Mouse (Mus musculus) liver, embryonic 15.5 days (tissue): ENCODE data around the gene Capn8. TPM values are rescaled to one million over a fixed set of nuclear protein-coding genes. Genes with fewer than 3 reads are reported as not detected.
"Not testable (repeated sequence)": the region's sequence is repeated elsewhere in the genome, so short reads cannot be mapped to it uniquely, and the experiment has no call there.

Experiments used
- ATAC-seq: fragments of 200-750 bp; cut with Nextera tagmentation; 2 replicates; pipeline ENCODE4 v1.8.0; 2017; ENCODE audit warnings: moderate number of reproducible peaks, mild to moderate bottlenecking, moderate library complexity; ENCODE audit not compliant: insufficient read depth
- H3K27ac ChIP-seq: fragments of 300-500 bp; sonication (generic); replicated peaks from 2 replicates; pipeline ENCODE4 v1.5.1; 2015; ENCODE audit warnings: mild to moderate bottlenecking, inconsistent platforms
- H3K27me3 ChIP-seq: fragments of 300-500 bp; sonication (generic); 2 replicates; pipeline ENCODE4 v1.6.1; 2015; ENCODE audit warnings: mild to moderate bottlenecking, inconsistent platforms
- H3K36me3 ChIP-seq: fragments of 300-500 bp; sonication (generic); replicated peaks from 2 replicates; pipeline ENCODE4 v1.6.1; 2015; ENCODE audit warnings: moderate library complexity, mild to moderate bottlenecking, inconsistent platforms
- H3K4me1 ChIP-seq: fragments of 300-500 bp; sonication (generic); replicated peaks from 2 replicates; pipeline ENCODE4 v1.6.1; 2015; ENCODE audit warnings: inconsistent platforms
- H3K4me2 ChIP-seq: fragments of 300-500 bp; sonication (generic); 2 replicates; pipeline ENCODE4 v1.6.1; 2015; ENCODE audit warnings: moderate library complexity, mild to moderate bottlenecking, inconsistent platforms
- H3K4me3 ChIP-seq: fragments of 300-500 bp; sonication (generic); replicated peaks from 2 replicates; pipeline ENCODE4 v1.5.1; 2015; ENCODE audit warnings: mild to moderate bottlenecking, inconsistent platforms
- H3K9ac ChIP-seq: fragments of 300-500 bp; sonication (generic); 2 replicates; pipeline ENCODE4 v1.6.1; 2015; ENCODE audit warnings: moderate library complexity, mild to moderate bottlenecking, inconsistent platforms
- H3K9me3 ChIP-seq: fragments of 300-500 bp; sonication (generic); replicated peaks from 2 replicates; pipeline ENCODE4 v1.6.1; 2016; ENCODE audit warnings: inconsistent platforms
- WGBS: fragments of 180-500 bp; shearing (Covaris S2); methylation state at CpG from one replicate; pipeline ENCODE4 v1.1.7; 2015; ENCODE audit warnings: mixed read lengths; ENCODE audit not compliant: insufficient replicate concordance; 5-methylcytosine and 5-hydroxymethylcytosine counted together
- polyA plus RNA-seq: library from polyadenylated mRNA; unstranded; fragments of >200 nt; fragmentation: Nextera tagmentation; extraction: Ambion mirVana; gene quantifications from 2 replicates; pipeline ENCODE4 v1.2.1, GENCODE M21; 2015

Gene Capn8
- polyA plus RNA-seq, 1 experiment from 2014 or later: not detected

- Histone ChIP-seq H3K9ac (no peak overlapping the region), H3K4me2 (no peak overlapping the region), H3K27ac (no peak overlapping the region), H3K4me1 (no peaks in the 10 kb centered on the region), H3K9me3 (no peaks in the 10 kb centered on the region), H3K4me3 (no peak overlapping the region), H3K36me3 (no peaks in the 10 kb centered on the region), H3K27me3 (no peaks in the 10 kb centered on the region)
- no peak for ATAC-seq
- WGBS: 69% methylated on average over 8 of the region's 8 CpGs
Observed at GRCm38 (mm10) chr1:182621256-182621655, 56.4 kb downstream of the Capn8 start.

GRCm38 (mm10) chr1:182626197-182626596 is 61.4 kb downstream of the Capn8 start:
- WGBS: 53% methylated on average over 1 of the region's 1 CpGs
- no peak overlapping the region for H3K9ac ChIP-seq
- H3K4me3 ChIP-seq: no peak overlapping the region
- H3K9me3 ChIP-seq: no peaks in the 10 kb centered on the region
- no peak overlapping the region for H3K4me2 ChIP-seq
- H3K27me3 ChIP-seq: no peaks in the 10 kb centered on the region
- no peak for ATAC-seq
- no peak overlapping the region for H3K27ac ChIP-seq
- no peaks in the 10 kb centered on the region for H3K36me3 ChIP-seq
- H3K4me1 ChIP-seq: no peaks in the 10 kb centered on the region

GRCm38 (mm10) chr1:182629228-182629627 is 64.4 kb downstream of the Capn8 start:
- H3K9me3 ChIP-seq: no peaks in the 10 kb centered on the region
- ATAC-seq: no peak
- H3K36me3 ChIP-seq: no peaks in the 10 kb centered on the region
- H3K27me3 ChIP-seq: no peaks in the 10 kb centered on the region
- H3K4me1 ChIP-seq: peaks cover 12% of the 10 kb centered on the region; the same call in 1 of the 2 replicates
- no peak overlapping the region for H3K9ac ChIP-seq
- H3K4me2 ChIP-seq: no peak overlapping the region
- no peak overlapping the region for H3K27ac ChIP-seq
- WGBS: 64% methylated on average over 4 of the region's 4 CpGs
- no peak overlapping the region for H3K4me3 ChIP-seq

GRCm38 (mm10) chr1:182633712-182634294 is 69.0 kb downstream of the Capn8 start:
- ATAC-seq: peak; percentile 76
- 23% methylated on average over 12 of the region's 12 CpGs for WGBS
- 0 out of 2 replicates have a peak overlapping the region, but pooled peaks have one; percentile 15 for H3K4me2 ChIP-seq
- no peaks in the 10 kb centered on the region for H3K36me3 ChIP-seq
- 0 out of 2 replicates have a peak overlapping the region, but pooled peaks have one; percentile 29 for H3K27ac ChIP-seq
- no peaks in the 10 kb centered on the region for H3K27me3 ChIP-seq
- no peak overlapping the region for H3K9ac ChIP-seq
- H3K4me1 ChIP-seq: peaks cover 12% of the 10 kb centered on the region; the same call in 1 of the 2 replicates
- H3K9me3 ChIP-seq: no peaks in the 10 kb centered on the region
- no peak overlapping the region for H3K4me3 ChIP-seq

GRCm38 (mm10) chr1:182639016-182639415 is 74.2 kb downstream of the Capn8 start:
- Histone ChIP-seq H3K4me1 (peaks cover 2% of the 10 kb centered on the region; the same call in 1 of the 2 replicates), H3K4me2 (no peak overlapping the region), H3K27me3 (no peaks in the 10 kb centered on the region), H3K36me3 (no peaks in the 10 kb centered on the region), H3K4me3 (no peak overlapping the region), H3K9ac (no peak overlapping the region), H3K9me3 (no peaks in the 10 kb centered on the region), H3K27ac (no peak overlapping the region)
- ATAC-seq: no peak
- WGBS: 62% methylated on average over 7 of the region's 7 CpGs

- Histone ChIP-seq H3K4me1 (no peaks in the 10 kb centered on the region), H3K36me3 (no peaks in the 10 kb centered on the region), H3K4me2 (no peak overlapping the region), H3K27me3 (no peaks in the 10 kb centered on the region), H3K27ac (no peak overlapping the region), H3K9ac (no peak overlapping the region), H3K9me3 (no peaks in the 10 kb centered on the region), H3K4me3 (no peak overlapping the region)
- no peak for ATAC-seq
- WGBS: 71% methylated on average over 5 of the region's 5 CpGs
Observed at GRCm38 (mm10) chr1:182639456-182639855, 74.6 kb downstream of the Capn8 start.

GRCm38 (mm10) chr1:182640094-182640493 is 75.3 kb downstream of the Capn8 start:
- ATAC-seq: peak; percentile 58
- Histone ChIP-seq H3K36me3 (no peaks in the 10 kb centered on the region), H3K4me1 (no peaks in the 10 kb centered on the region), H3K9me3 (no peaks in the 10 kb centered on the region), H3K4me2 (no peak overlapping the region), H3K27me3 (no peaks in the 10 kb centered on the region), H3K9ac (no peak overlapping the region), H3K4me3 (no peak overlapping the region), H3K27ac (no peak overlapping the region)
- 30% methylated on average over 4 of the region's 4 CpGs for WGBS

GRCm38 (mm10) chr1:182642779-182643178 is 78.0 kb downstream of the Capn8 start:
- Histone ChIP-seq H3K27ac (no peak overlapping the region), H3K36me3 (no peaks in the 10 kb centered on the region), H3K9ac (no peak overlapping the region), H3K4me3 (no peak overlapping the region), H3K4me1 (no peaks in the 10 kb centered on the region), H3K9me3 (no peaks in the 10 kb centered on the region), H3K4me2 (no peak overlapping the region), H3K27me3 (no peaks in the 10 kb centered on the region)
- no peak for ATAC-seq
- WGBS: 65% methylated on average over 2 of the region's 2 CpGs

GRCm38 (mm10) chr1:182644418-182644817 is 79.6 kb downstream of the Capn8 start:
- H3K9ac ChIP-seq, H3K4me1 ChIP-seq, ATAC-seq, H3K27me3 ChIP-seq, H3K4me3 ChIP-seq, H3K36me3 ChIP-seq, H3K9me3 ChIP-seq, H3K27ac ChIP-seq, H3K4me2 ChIP-seq: not testable (repeated sequence)
- whole genome bisulfite sequencing: 72% methylated on average over 8 of the region's 8 CpGs

GRCm38 (mm10) chr1:182645211-182645668 is 80.4 kb downstream of the Capn8 start:
- H3K4me1 ChIP-seq: no peaks in the 10 kb centered on the region
- H3K36me3 ChIP-seq: no peaks in the 10 kb centered on the region
- no peak overlapping the region for H3K27ac ChIP-seq
- H3K9ac ChIP-seq: no peak overlapping the region
- no peaks in the 10 kb centered on the region for H3K27me3 ChIP-seq
- no peaks in the 10 kb centered on the region for H3K9me3 ChIP-seq
- no peak overlapping the region for H3K4me3 ChIP-seq
- 54% methylated on average over 6 of the region's 6 CpGs for WGBS
- H3K4me2 ChIP-seq: no peak overlapping the region
- no peak for ATAC-seq

GRCm38 (mm10) chr1:182646796-182647195 is 82.0 kb downstream of the Capn8 start:
- H3K4me3 ChIP-seq: no peak overlapping the region

GRCm38 (mm10) chr1:182657760-182658159 is 93.0 kb downstream of the Capn8 start:
- no peak overlapping the region for H3K9ac ChIP-seq
- H3K4me2 ChIP-seq: no peak overlapping the region
- no peak overlapping the region for H3K27ac ChIP-seq
- no peaks in the 10 kb centered on the region for H3K27me3 ChIP-seq
- no peak overlapping the region for H3K4me3 ChIP-seq
- H3K9me3 ChIP-seq: no peaks in the 10 kb centered on the region
- ATAC-seq: no peak
- H3K4me1 ChIP-seq: no peaks in the 10 kb centered on the region
- WGBS: 13% methylated on average over 6 of the region's 6 CpGs
- no peaks in the 10 kb centered on the region for H3K36me3 ChIP-seq

More at GRCm38 (mm10) chr1:182646796-182647195, 82.0 kb downstream of the Capn8 start:
- Histone ChIP-seq H3K4me2 (no peak overlapping the region), H3K4me1 (no peaks in the 10 kb centered on the region), H3K36me3 (no peaks in the 10 kb centered on the region), H3K9me3 (no peaks in the 10 kb centered on the region), H3K27me3 (no peaks in the 10 kb centered on the region), H3K27ac (no peak overlapping the region), H3K9ac (no peak overlapping the region)
- no peak for ATAC-seq
- WGBS: 52% methylated on average over 3 of the region's 3 CpGs
